Mouse (Mus musculus) c-Kit-positive CD71-negative TER-119-negative erythroid progenitor cells, embryonic 14.5 days (primary cell): ENCODE measurements around the gene Dhx16.
A peak's percentile ranks its signal among the peaks of the same experiment; 100 is the strongest.

ENCODE experiments used
- DNase-seq: peaks from one replicate; pipeline ENCODE4 v3.0.0-alpha.2; 2013; ENCODE audit warnings: low read depth

The Dhx16 gene

GRCm38 (mm10) chr17:35896781-35897643, 17.4 kb downstream of the Dhx16 start, which contains the start of gene 2310061I04Rik:
TSS of gene 2310061I04Rik (minus strand) at chr17:35897431.
- no peak for DNase-seq

GRCm38 (mm10) chr17:35897644-35898573, 18.3 kb downstream of the Dhx16 start:
- DNase-seq = no peak

- no peak for DNase-seq
Measured at GRCm38 (mm10) chr17:35900636-35901035, 21.0 kb downstream of the Dhx16 start.

- DNase-seq = no peak
Measured at GRCm38 (mm10) chr17:35903343-35903991, 23.8 kb downstream of the Dhx16 start.

- DNase-seq = no peak
Measured at GRCm38 (mm10) chr17:35903992-35904355, 24.4 kb downstream of the Dhx16 start.

GRCm38 (mm10) chr17:35905587-35905986, 26.0 kb downstream of the Dhx16 start:
- no peak for DNase-seq

GRCm38 (mm10) chr17:35907609-35908008, 28.0 kb downstream of the Dhx16 start:
- no peak for DNase-seq

GRCm38 (mm10) chr17:35909186-35909918, 29.7 kb downstream of the Dhx16 start:
- no peak for DNase-seq

- peak; percentile 96 for DNase-seq
Measured at GRCm38 (mm10) chr17:35909919-35910369, 30.3 kb downstream of the Dhx16 start, which contains the start of gene Atat1. TSS of gene Atat1 (minus strand) at chr17:35910075.

GRCm38 (mm10) chr17:35914975-35915374, 35.4 kb downstream of the Dhx16 start:
- no peak for DNase-seq

GRCm38 (mm10) chr17:35915538-35916296, 36.1 kb downstream of the Dhx16 start:
- DNase-seq = no peak

GRCm38 (mm10) chr17:35916297-35917142, 36.9 kb downstream of the Dhx16 start, which contains the start of the genes Mrps18b and Ppp1r10:
TSS of gene Mrps18b (minus strand) at chr17:35916389.
TSS of gene Ppp1r10 (plus strand) at chr17:35916434.
- peak; percentile 95 for DNase-seq

GRCm38 (mm10) chr17:35917143-35917462, 37.5 kb downstream of the Dhx16 start:
- DNase-seq = no peak

GRCm38 (mm10) chr17:35917463-35918251, 38.0 kb downstream of the Dhx16 start:
- no peak for DNase-seq

GRCm38 (mm10) chr17:35918276-35919059, 38.8 kb downstream of the Dhx16 start:
- no peak for DNase-seq

- DNase-seq = peak; percentile 97
Measured at GRCm38 (mm10) chr17:35919060-35919715, 39.6 kb downstream of the Dhx16 start.

GRCm38 (mm10) chr17:35919864-35920301, 40.3 kb downstream of the Dhx16 start:
- no peak for DNase-seq
